Mouse (Mus musculus): ENCODE measurements around the gene Ccdc182.

Ccdc182 gene

GRCm38 (mm10) chr11:88327016-88327415, 33.2 kb downstream of the Ccdc182 start:
- DNase-seq (ENCODE audit: low spot score in 2 of 2), result no peak

GRCm38 (mm10) chr11:88328813-88329595, 35.1 kb downstream of the Ccdc182 start:
- no peak for DNase-seq (ENCODE audit: low spot score in 2 of 2)

- no peak for DNase-seq (ENCODE audit: low spot score in 2 of 2)
Measured at GRCm38 (mm10) chr11:88330799-88331198, 36.9 kb downstream of the Ccdc182 start.

- DNase-seq (ENCODE audit: low spot score in 2 of 2), result no peak
Measured at GRCm38 (mm10) chr11:88331722-88332121, 37.9 kb downstream of the Ccdc182 start.

- DNase-seq (ENCODE audit: low spot score in 2 of 2), result no peak
Measured at GRCm38 (mm10) chr11:88332309-88332934, 38.6 kb downstream of the Ccdc182 start.

- DNase-seq (ENCODE audit: low spot score in 2 of 2), result no peak
Measured at GRCm38 (mm10) chr11:88334893-88335292, 41.0 kb downstream of the Ccdc182 start.

GRCm38 (mm10) chr11:88337926-88338325, 44.1 kb downstream of the Ccdc182 start:
- DNase-seq (ENCODE audit: low spot score in 2 of 2), result no peak
